Comparison of ENCODE assay signal across 17 mouse cellular contexts in genomic region chr16:49812821-49813616, GRCm38 (mm10). TPM values are rescaled to one million over a fixed set of nuclear protein-coding genes. Genes with fewer than 3 reads are reported as not detected.
DNase-seq lines count a peak whose midpoint lies in the region; ATAC-seq and TF ChIP-seq lines count a peak whose summit lies in the region.
"Had no signal": no experiment of that assay in that cellular context is flagged by ENCODE, and none has a peak within 500 bp of the region (broad histone marks: within the 10 kb centered on the region; RNA-seq: fewer than 3 reads in every experiment).

No protein-coding gene starts in this region.

- H3K27ac ChIP-seq in kidney, postnatal 0 days, result no peak overlapping the region
- peak overlapping the region; percentile 91 for H3K27ac ChIP-seq in embryonic fibroblast, embryonic 13.5 days (ENCODE audit: insufficient read depth, low read length)
- H3K27ac ChIP-seq in limb, embryonic 14.5 days (replicated peaks; ENCODE audit: low read depth, low read length), result no peak overlapping the region
- H3K27ac ChIP-seq in hindbrain, embryonic 14.5 days, result no peak overlapping the region
- H3K27ac ChIP-seq: heart, embryonic 10.5 days; hindbrain, postnatal 0 days; limb, embryonic 15.5 days had no signal

- no peak for ATAC-seq in kidney, postnatal 0 days (replicated peaks; ENCODE audit: low FRiP score, low read depth)
- peak; percentile 60; the same call in 1 of the 2 replicates for ATAC-seq in limb, embryonic 14.5 days (ENCODE audit: low FRiP score, low read depth)
- ATAC-seq in hindbrain, embryonic 14.5 days (ENCODE audit: low FRiP score), result no peak
- ATAC-seq: CD4-positive, CD25-positive, alpha-beta regulatory T cell, adult 4 months; hindbrain, postnatal 0 days; liver, postnatal 0 days had no signal

- no peaks in the 10 kb centered on the region for H3K36me3 ChIP-seq in kidney, postnatal 0 days (ENCODE audit: insufficient read depth, low read length)
- H3K36me3 ChIP-seq in limb, embryonic 14.5 days (ENCODE audit: control insufficient read depth, insufficient read depth, low read length), result no peaks in the 10 kb centered on the region
- no peaks in the 10 kb centered on the region for H3K36me3 ChIP-seq in hindbrain, embryonic 14.5 days (replicated peaks; ENCODE audit: control insufficient read depth, insufficient read depth)
- H3K36me3 ChIP-seq: heart, embryonic 10.5 days; limb, embryonic 15.5 days had no signal

- H3K27me3 ChIP-seq in kidney, postnatal 0 days (ENCODE audit: insufficient read depth, low read length), result no peaks in the 10 kb centered on the region
- no peaks in the 10 kb centered on the region for H3K27me3 ChIP-seq in limb, embryonic 14.5 days (ENCODE audit: control insufficient read depth, insufficient read depth, low read length)
- no peaks in the 10 kb centered on the region for H3K27me3 ChIP-seq in hindbrain, embryonic 14.5 days (ENCODE audit: control insufficient read depth, insufficient read depth, low read length)
- H3K27me3 ChIP-seq: limb, embryonic 15.5 days had no signal

- no peak overlapping the region for H3K9ac ChIP-seq in kidney, postnatal 0 days (ENCODE audit: low read depth, low read length)
- H3K9ac ChIP-seq in limb, embryonic 14.5 days (ENCODE audit: low read depth, low read length, severe bottlenecking), result no peak overlapping the region
- no peak overlapping the region for H3K9ac ChIP-seq in hindbrain, embryonic 14.5 days
- H3K9ac ChIP-seq: limb, embryonic 15.5 days; liver, postnatal 0 days had no signal

- H3K4me1 ChIP-seq in kidney, postnatal 0 days (replicated peaks; ENCODE audit: insufficient read depth, low read length), result no peaks in the 10 kb centered on the region
- peaks cover 9% of the 10 kb centered on the region for H3K4me1 ChIP-seq in embryonic fibroblast, embryonic 13.5 days (ENCODE audit: control insufficient read depth, insufficient read depth, low read length)
- H3K4me1 ChIP-seq in limb, embryonic 14.5 days (ENCODE audit: control insufficient read depth, insufficient read depth, low read length), result 0 out of 2 replicates have a peak, but pooled peaks cover 5% of the 10 kb centered on the region
- no peaks in the 10 kb centered on the region for H3K4me1 ChIP-seq in hindbrain, embryonic 14.5 days (replicated peaks; ENCODE audit: control insufficient read depth, insufficient read depth, low read length)
- H3K4me1 ChIP-seq: limb, embryonic 15.5 days had no signal

- no peak for TF ChIP-seq POLR2A in embryonic fibroblast, embryonic 13.5 days (IDR thresholded peaks at IDR 0.05; ENCODE audit: low read depth, low read length)
- no peak for TF ChIP-seq POLR2A in limb, embryonic 14.5 days (IDR thresholded peaks at IDR 0.05; ENCODE audit: borderline replicate concordance, extremely low read depth, insufficient read depth, insufficient read length)

- 64% methylated on average over 10 of the region's 10 CpGs for WGBS in kidney, postnatal 0 days
- WGBS in limb, embryonic 14.5 days, result 29% methylated on average over 10 of the region's 10 CpGs
- WGBS in hindbrain, embryonic 14.5 days, result 75% methylated on average over 10 of the region's 10 CpGs

- peak; percentile 67 for DNase-seq in kidney, postnatal 0 days (ENCODE audit: low spot score)
- no peak for DNase-seq in kidney, adult 9 months
- peak; percentile 47 for DNase-seq in embryo, embryonic 11 days
- peak; percentile 52 for DNase-seq in limb, embryonic 14.5 days (ENCODE audit: low spot score)
- no peak for DNase-seq in layer of hippocampus, adult 9-10 months (ENCODE audit: low spot score)
- DNase-seq in hindbrain, embryonic 14.5 days (ENCODE audit: low spot score), result no peak
- DNase-seq: adrenal gland, postnatal 14 days; gastrocnemius, postnatal 36 days; kidney, adult 8-10 months; liver, postnatal 0 days; right cerebral cortex, postnatal 4 days; thymus, adult 2 months had no signal

- H3K4me3 ChIP-seq in kidney, postnatal 0 days (replicated peaks; ENCODE audit: low read depth, low read length), result no peak overlapping the region
- no peak overlapping the region for H3K4me3 ChIP-seq in embryonic fibroblast, embryonic 13.5 days (ENCODE audit: insufficient read depth, low read length)
- no peak overlapping the region for H3K4me3 ChIP-seq in limb, embryonic 14.5 days (replicated peaks; ENCODE audit: low read length)
- no peak overlapping the region for H3K4me3 ChIP-seq in hindbrain, embryonic 14.5 days (replicated peaks; ENCODE audit: low read length)
- H3K4me3 ChIP-seq: heart, embryonic 10.5 days; limb, embryonic 15.5 days had no signal

- no peak overlapping the region for H3K4me2 ChIP-seq in kidney, postnatal 0 days (ENCODE audit: low read length)
- no peak overlapping the region for H3K4me2 ChIP-seq in limb, embryonic 14.5 days (replicated peaks; ENCODE audit: low read depth, low read length, severe bottlenecking)
- no peak overlapping the region for H3K4me2 ChIP-seq in hindbrain, embryonic 14.5 days (replicated peaks)
- H3K4me2 ChIP-seq: limb, embryonic 15.5 days had no signal

- TF ChIP-seq CTCF in kidney, postnatal 0 days (IDR thresholded peaks at IDR 0.05; ENCODE audit: low read depth), result no peak
- TF ChIP-seq CTCF in embryonic fibroblast, embryonic 13.5 days (IDR thresholded peaks at IDR 0.05; ENCODE audit: borderline replicate concordance, insufficient read depth, low read length), result no peak

- no peaks in the 10 kb centered on the region for H3K9me3 ChIP-seq in kidney, postnatal 0 days (replicated peaks; ENCODE audit: low read length)
- H3K9me3 ChIP-seq in limb, embryonic 14.5 days (ENCODE audit: control insufficient read depth, low read length), result no peaks in the 10 kb centered on the region
- no peaks in the 10 kb centered on the region for H3K9me3 ChIP-seq in hindbrain, embryonic 14.5 days (ENCODE audit: control insufficient read depth, low read length)
- H3K9me3 ChIP-seq: heart, embryonic 10.5 days; limb, embryonic 15.5 days had no signal

RNA-seq across cellular contexts. Expression of gene Cd47, which starts 12.7 kb away (rescaled TPM):
- polyA plus RNA-seq in kidney, postnatal 0 days (2015; fragmentation: Nextera tagmentation; extraction: Ambion mirVana), result 95.6 and 99.0 TPM in 2 replicates
- 84.6 and 124 TPM in 2 replicates for polyA plus RNA-seq in embryonic fibroblast, embryonic 13.5 days (2011; ENCODE audit: insufficient read length, low read depth, missing spikeins)
- polyA plus RNA-seq in limb, embryonic 14.5 days (2012; rRNA removed), result 29.5 and 34.5 TPM in 2 replicates
- 89.2 and 91.0 TPM in 2 replicates for polyA plus RNA-seq in limb, embryonic 14.5 days (2014; fragmentation: Nextera tagmentation; extraction: Ambion mirVana)
- polyA plus RNA-seq in hindbrain, embryonic 14.5 days (2014; fragmentation: Nextera tagmentation; extraction: Ambion mirVana), result 152 and 167 TPM in 2 replicates

Comparison
In these comparisons a context has a peak if more than half of its experiments do, and no peak if none do; other contexts are left out.
1. DNase-seq: peak in kidney, postnatal 0 days (single experiment), embryo, embryonic 11 days (single experiment) and limb, embryonic 14.5 days (single experiment); none in kidney, adult 9 months (single experiment), layer of hippocampus, adult 9-10 months (single experiment) and hindbrain, embryonic 14.5 days (single experiment).